Comparison of ENCODE assay signal across 27 mouse cellular contexts in genomic region chr14:32865331-32865730, GRCm38 (mm10). TPM values are rescaled to one million over a fixed set of nuclear protein-coding genes. Genes with fewer than 3 reads are reported as not detected.
"Had no signal": no experiment of that assay in that cellular context is flagged by ENCODE, and none has a peak within 500 bp of the region (broad histone marks: within the 10 kb centered on the region; RNA-seq: fewer than 3 reads in every experiment).

No protein-coding gene starts in this region.

- H3K27me3 ChIP-seq: heart, embryonic 12.5 days; hindbrain, embryonic 12.5 days; intestine, embryonic 15.5 days had no signal

- ATAC-seq: forebrain, embryonic 16.5 days; hindbrain, embryonic 16.5 days; inflammation-experienced regulatory T-cells, adult 6 months; intestine, embryonic 15.5 days had no signal

- H3K36me3 ChIP-seq: heart, embryonic 10.5 days; hindbrain, embryonic 10.5 days; hindbrain, embryonic 12.5 days; intestine, embryonic 15.5 days; limb, embryonic 10.5 days; limb, embryonic 12.5 days had no signal

- DNase-seq: gastrocnemius, adult 2 months; gastrocnemius, postnatal 10 days; gastrocnemius, postnatal 25 days; heart, adult 18-20 months; heart, postnatal 4 days; kidney, adult 18-20 months; kidney, adult 8-10 months; kidney, postnatal 25 days; kidney, postnatal 4 days; liver had no signal

- H3K9me3 ChIP-seq: heart, embryonic 10.5 days; heart, embryonic 12.5 days; hindbrain, embryonic 10.5 days; hindbrain, embryonic 12.5 days; intestine, embryonic 15.5 days; limb, embryonic 10.5 days; limb, embryonic 12.5 days had no signal

- H3K4me2 ChIP-seq: heart, embryonic 12.5 days; hindbrain, embryonic 12.5 days; hindbrain, embryonic 14.5 days; intestine, embryonic 15.5 days; limb, embryonic 12.5 days; liver, embryonic 11.5 days had no signal

- H3K27ac ChIP-seq: gastrocnemius, adult 2 months; heart, embryonic 10.5 days; hindbrain, embryonic 10.5 days; hindbrain, embryonic 12.5 days; hindbrain, embryonic 14.5 days; intestine, embryonic 15.5 days; layer of hippocampus, adult 2 months; left cerebral cortex, adult 2 months; limb, embryonic 10.5 days; limb, embryonic 12.5 days had no signal

- H3K9ac ChIP-seq: heart, embryonic 12.5 days; hindbrain, embryonic 12.5 days; hindbrain, embryonic 14.5 days; intestine, embryonic 15.5 days; limb, embryonic 12.5 days had no signal

- H3K4me3 ChIP-seq: gastrocnemius, adult 2 months; heart, embryonic 10.5 days; heart, embryonic 12.5 days; hindbrain, embryonic 10.5 days; hindbrain, embryonic 12.5 days; intestine, embryonic 15.5 days; layer of hippocampus, adult 2 months; left cerebral cortex, adult 2 months; limb, embryonic 10.5 days; limb, embryonic 12.5 days had no signal

RNA-seq across cellular contexts. Expression of gene Vstm4, which starts 8.8 kb away (rescaled TPM):
- polyA plus RNA-seq: inflammation-experienced regulatory T-cells, adult 6 months had no signal

RNA-seq across cellular contexts. Expression of gene Fam170b, which starts 31.6 kb away (rescaled TPM):
- polyA plus RNA-seq: forebrain, embryonic 16.5 days; frontal cortex, adult 2 months; heart, embryonic 16.5 days; hindbrain, embryonic 10.5 days; hindbrain, embryonic 12.5 days; hindbrain, embryonic 14.5 days; hindbrain, embryonic 16.5 days; inflammation-experienced regulatory T-cells, adult 6 months; limb, embryonic 12.5 days; limb, embryonic 14.5 days; liver, embryonic 11.5 days had no signal
